Mouse (Mus musculus): ENCODE data around the gene Hexa. TPM values are rescaled to one million over a fixed set of nuclear protein-coding genes. Genes with fewer than 3 reads are reported as not detected.
A peak's percentile ranks its signal among the peaks of the same experiment; 100 is the strongest.

Gene Hexa
- 10 to 100 TPM; 49.3 to 53.1 TPM for total RNA-seq (2021)
- long read RNA-seq, experiment 1, transcript Hexa-201 (14 exons, 1,996 nt) = major isoform, 50 of 60 reads
- long read RNA-seq, experiment 1, partial matches to known transcripts = 3 of 60 reads
- long read RNA-seq, experiment 1, other reads (novel, unspliced or antisense) = 7 of 60 reads
- long read RNA-seq, experiment 2, transcript Hexa-201 (14 exons, 1,996 nt) = major isoform, 42 of 55 reads
- long read RNA-seq, experiment 2, partial matches to known transcripts = 4 of 55 reads
- long read RNA-seq, experiment 2, other reads (novel, unspliced or antisense) = 9 of 55 reads

GRCm38 (mm10) chr9:59539441-59540137, at the start of gene Hexa, which contains the start of gene Tmem202:
Gene Hexa (plus strand): TSS chr9:59539540.
Gene Tmem202 (minus strand): TSS chr9:59539847.
- DNase-seq (ENCODE audit: extremely low spot score in 1 of 2, low spot score in 2 of 2) = peak; percentile 81 to 83
- intact Hi-C loops (cut with DNase I) = loop anchor here (2.0 kb wide), 1 partner anchor 53 kb away; the partner anchor contains the start of gene Arih1
- H3K4me3 ChIP-seq = peak within 1 kb of the TSS; percentile 66
- H3K27ac ChIP-seq = peak within 1 kb of the TSS; percentile 93
- TF ChIP-seq CTCF (IDR thresholded peaks at IDR 0.05) = no peak

DNA sequence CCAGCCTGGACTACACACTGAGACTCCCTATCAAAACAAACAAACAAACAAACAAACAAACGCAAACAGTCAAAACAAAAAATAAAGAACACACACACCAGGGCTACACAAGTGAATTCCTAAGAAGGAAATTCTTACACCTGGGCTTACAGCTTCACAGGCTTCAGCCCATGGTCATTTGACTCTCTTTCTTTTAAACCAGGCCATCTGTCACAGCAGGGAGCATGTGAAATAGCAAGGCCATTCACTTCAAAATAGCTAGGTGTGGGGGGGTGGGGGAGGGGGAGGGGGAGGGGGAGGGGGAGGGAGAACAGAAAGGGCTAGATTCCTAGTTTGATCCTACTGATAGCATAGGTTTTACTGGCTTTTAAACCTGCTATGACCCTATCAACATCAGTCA, 31.2 kb upstream of the Hexa start:
- Histone ChIP-seq H3K4me3 (no peak overlapping the region), H3K27ac (no peak overlapping the region)
- DNase-seq (ENCODE audit: extremely low spot score in 1 of 2, low spot score in 2 of 2) = no peak
- no peak for TF ChIP-seq CTCF (IDR thresholded peaks at IDR 0.05)
- intact Hi-C loops (cut with DNase I) = no loop called here

GRCm38 (mm10) chr9:59512381-59512780, 27.0 kb upstream of the Hexa start:
- no peak overlapping the region for H3K27ac ChIP-seq
- TF ChIP-seq CTCF (IDR thresholded peaks at IDR 0.05) = no peak
- DNase-seq (ENCODE audit: extremely low spot score in 1 of 2, low spot score in 2 of 2) = no peak
- H3K4me3 ChIP-seq = no peak overlapping the region
- intact Hi-C loops (cut with DNase I) = no loop called here

DNA sequence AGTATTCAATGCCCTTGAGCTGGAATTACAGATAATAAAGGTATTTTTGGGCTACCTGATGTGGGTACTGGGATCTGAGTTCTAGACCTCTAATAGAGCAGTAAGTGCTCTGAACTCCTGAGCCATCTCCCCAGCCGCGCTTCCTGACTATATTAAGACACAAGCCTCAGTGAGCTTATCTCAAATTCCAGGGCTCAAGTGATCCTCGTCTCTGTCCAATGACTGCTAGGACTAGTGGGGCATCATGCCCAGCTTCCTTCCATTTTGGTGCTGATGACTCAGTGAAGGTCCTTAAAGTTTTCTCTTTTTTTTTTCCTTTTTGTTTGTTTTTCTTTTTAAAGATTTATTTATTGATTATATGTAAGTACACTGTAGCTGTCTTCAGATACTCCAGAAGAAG, 24.3 kb upstream of the Hexa start:
- intact Hi-C loops (cut with DNase I) = no loop called here
- Histone ChIP-seq H3K27ac (no peak overlapping the region), H3K4me3 (no peak overlapping the region)
- no peak for DNase-seq (ENCODE audit: extremely low spot score in 1 of 2, low spot score in 2 of 2)
- TF ChIP-seq CTCF (IDR thresholded peaks at IDR 0.05) = no peak

DNA sequence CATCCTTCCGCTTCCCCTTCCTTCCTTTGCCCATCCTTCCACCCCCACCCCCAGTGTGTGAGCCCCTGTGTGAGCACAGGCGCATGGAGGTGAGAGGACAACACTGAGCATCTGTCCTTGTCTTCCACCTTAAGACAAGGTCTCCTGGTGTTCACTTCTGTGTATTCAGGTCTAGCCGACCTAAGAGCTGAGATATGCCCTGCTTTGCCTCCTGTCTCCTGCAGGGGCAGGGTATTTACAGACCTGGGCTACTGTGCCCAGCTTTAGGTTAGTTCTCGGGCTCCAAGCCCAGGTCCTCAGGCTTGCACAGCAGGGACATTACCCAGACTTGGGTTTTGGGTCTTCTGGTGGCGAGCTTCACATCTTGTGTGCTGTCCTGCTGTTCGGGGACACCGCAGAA, 22.2 kb upstream of the Hexa start:
- TF ChIP-seq CTCF (IDR thresholded peaks at IDR 0.05) = peak; percentile 1
- Histone ChIP-seq H3K4me3 (no peak overlapping the region), H3K27ac (no peak overlapping the region)
- no peak for DNase-seq (ENCODE audit: extremely low spot score in 1 of 2, low spot score in 2 of 2)
- intact Hi-C loops (cut with DNase I) = no loop called here

GRCm38 (mm10) chr9:59518976-59519375, 20.4 kb upstream of the Hexa start:
- peak in 1 of 2 experiments; percentile 14 for DNase-seq (ENCODE audit: extremely low spot score in 1 of 2, low spot score in 2 of 2)
- no peak for TF ChIP-seq CTCF (IDR thresholded peaks at IDR 0.05)
- intact Hi-C loops (cut with DNase I) = no loop called here

DNA sequence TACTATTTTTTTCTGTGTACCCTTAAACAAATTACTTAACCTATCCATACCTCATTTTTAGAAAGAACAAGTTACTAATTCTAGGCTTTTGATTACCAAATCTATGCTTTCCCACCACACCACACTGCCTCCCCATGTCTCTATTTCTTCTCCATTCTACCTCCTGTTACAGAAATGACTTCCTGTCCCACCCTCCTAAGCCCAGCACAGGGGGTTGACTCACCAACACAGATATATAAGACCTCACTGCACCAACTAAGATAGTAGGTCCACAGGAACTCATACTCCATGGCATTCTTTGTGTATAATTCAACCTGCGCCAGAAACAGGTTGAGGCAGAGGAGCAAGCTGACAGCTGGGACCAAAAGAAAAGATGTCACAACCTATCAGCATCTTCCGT, 19.9 kb upstream of the Hexa start:
- Histone ChIP-seq H3K4me3 (no peak overlapping the region), H3K27ac (no peak overlapping the region)
- no peak for DNase-seq (ENCODE audit: extremely low spot score in 1 of 2, low spot score in 2 of 2)
- TF ChIP-seq CTCF (IDR thresholded peaks at IDR 0.05) = no peak
- intact Hi-C loops (cut with DNase I) = no loop called here

More at GRCm38 (mm10) chr9:59518976-59519375, 20.4 kb upstream of the Hexa start:
- H3K4me3 ChIP-seq = no peak overlapping the region
- no peak overlapping the region for H3K27ac ChIP-seq

- Histone ChIP-seq H3K27ac (no peak overlapping the region), H3K4me3 (no peak overlapping the region)
- no peak for TF ChIP-seq CTCF (IDR thresholded peaks at IDR 0.05)
- intact Hi-C loops (cut with DNase I) = no loop called here
- DNase-seq (ENCODE audit: extremely low spot score in 1 of 2, low spot score in 2 of 2) = no peak
These were observed 16.4 kb upstream of the Hexa start for GRCm38 (mm10) chr9:59522906-59523305.

- no peak for DNase-seq (ENCODE audit: extremely low spot score in 1 of 2, low spot score in 2 of 2)
- intact Hi-C loops (cut with DNase I) = loop anchor here (5.0 kb wide), 1 partner anchor 34 kb away; no protein-coding TSS in a partner anchor
- Histone ChIP-seq H3K4me3 (no peak overlapping the region), H3K27ac (no peak overlapping the region)
- TF ChIP-seq CTCF (IDR thresholded peaks at IDR 0.05) = no peak
These were observed 12.6 kb upstream of the Hexa start for GRCm38 (mm10) chr9:59526727-59527126.

GRCm38 (mm10) chr9:59527580-59527979, 11.8 kb upstream of the Hexa start:
- Histone ChIP-seq H3K27ac (no peak overlapping the region), H3K4me3 (no peak overlapping the region)
- no peak for TF ChIP-seq CTCF (IDR thresholded peaks at IDR 0.05)
- DNase-seq (ENCODE audit: extremely low spot score in 1 of 2, low spot score in 2 of 2) = no peak
- intact Hi-C loops (cut with DNase I) = loop anchor here (5.0 kb wide), 1 partner anchor 35 kb away; no protein-coding TSS in a partner anchor

GRCm38 (mm10) chr9:59528274-59528673, 11.1 kb upstream of the Hexa start:
- Histone ChIP-seq H3K4me3 (no peak overlapping the region), H3K27ac (no peak overlapping the region)
- TF ChIP-seq CTCF (IDR thresholded peaks at IDR 0.05) = no peak
- intact Hi-C loops (cut with DNase I) = loop anchor here (5.0 kb wide), 1 partner anchor 36 kb away; no protein-coding TSS in a partner anchor
- no peak for DNase-seq (ENCODE audit: extremely low spot score in 1 of 2, low spot score in 2 of 2)

- intact Hi-C loops (cut with DNase I) = no loop called here
- no peak overlapping the region for H3K4me3 ChIP-seq
- no peak for DNase-seq (ENCODE audit: extremely low spot score in 1 of 2, low spot score in 2 of 2)
These were observed 7.7 kb upstream of the Hexa start for GRCm38 (mm10) chr9:59531645-59532044.

More at GRCm38 (mm10) chr9:59531645-59532044, 7.7 kb upstream of the Hexa start:
- TF ChIP-seq CTCF (IDR thresholded peaks at IDR 0.05) = no peak
- no peak overlapping the region for H3K27ac ChIP-seq
